Mouse (Mus musculus) midbrain, embryonic 16.5 days (tissue): ENCODE results near the gene Snn. TPM values are rescaled to one million over a fixed set of nuclear protein-coding genes. Genes with fewer than 3 reads are reported as not detected.

Experiments
- ATAC-seq: fragments of 200-750 bp; cut with Nextera tagmentation; 2 replicates; pipeline ENCODE4 v1.8.0; 2017; ENCODE audit warnings: moderate TSS enrichment
- H3K27ac ChIP-seq: fragments of 300-500 bp; sonication (generic); 2 replicates; pipeline ENCODE4 v1.5.1; 2014; ENCODE audit warnings: mild to moderate bottlenecking, low read length, mixed read lengths
- H3K27me3 ChIP-seq: fragments of 300-500 bp; sonication (generic); 2 replicates; pipeline ENCODE4 v1.6.1; 2014; ENCODE audit warnings: low read depth, low read length, mixed read lengths; ENCODE audit not compliant: control insufficient read depth, insufficient read depth
- H3K36me3 ChIP-seq: fragments of 300-500 bp; sonication (generic); 2 replicates; pipeline ENCODE4 v1.6.1; 2014; ENCODE audit warnings: mild to moderate bottlenecking, low read length, moderate library complexity, mixed read lengths; ENCODE audit not compliant: control insufficient read depth, insufficient read depth
- H3K4me1 ChIP-seq: fragments of 300-500 bp; sonication (generic); 2 replicates; pipeline ENCODE4 v1.6.1; 2014; ENCODE audit warnings: mild to moderate bottlenecking, low read length, mixed read lengths; ENCODE audit not compliant: control insufficient read depth, insufficient read depth
- H3K4me2 ChIP-seq: fragments of 300-500 bp; sonication (generic); 2 replicates; pipeline ENCODE4 v1.6.1; 2014; ENCODE audit warnings: mild to moderate bottlenecking, low read length, mixed read lengths
- H3K4me3 ChIP-seq: fragments of 300-500 bp; sonication (generic); 2 replicates; pipeline ENCODE4 v1.5.1; 2014; ENCODE audit warnings: low read depth, mild to moderate bottlenecking, low read length, moderate library complexity, mixed read lengths
- H3K9ac ChIP-seq: fragments of 300-500 bp; sonication (generic); 2 replicates; pipeline ENCODE4 v1.6.1; 2014; ENCODE audit warnings: low read depth, low read length, mixed read lengths
- H3K9me3 ChIP-seq: fragments of 300-500 bp; sonication (generic); replicated peaks from 2 replicates; pipeline ENCODE4 v1.6.1; 2014; ENCODE audit warnings: mild to moderate bottlenecking, low read length, mixed read lengths; ENCODE audit not compliant: control insufficient read depth, poor library complexity, severe bottlenecking
- WGBS: fragments of 180-500 bp; shearing (Covaris S2); extraction: QIAGEN DNeasy Blood & Tissue Kit; methylation state at CpG from one replicate; pipeline ENCODE4 v1.1.7; 2014; 5-methylcytosine and 5-hydroxymethylcytosine counted together
- polyA plus RNA-seq: library from polyadenylated mRNA; unstranded; fragments of >200 nt; fragmentation: Nextera tagmentation; extraction: Ambion mirVana; gene quantifications from 2 replicates; pipeline ENCODE4 v1.2.1, GENCODE M21; 2015

Gene Snn
- polyA plus RNA-seq, 1 experiment from 2014 or later = 134 TPM

DNA sequence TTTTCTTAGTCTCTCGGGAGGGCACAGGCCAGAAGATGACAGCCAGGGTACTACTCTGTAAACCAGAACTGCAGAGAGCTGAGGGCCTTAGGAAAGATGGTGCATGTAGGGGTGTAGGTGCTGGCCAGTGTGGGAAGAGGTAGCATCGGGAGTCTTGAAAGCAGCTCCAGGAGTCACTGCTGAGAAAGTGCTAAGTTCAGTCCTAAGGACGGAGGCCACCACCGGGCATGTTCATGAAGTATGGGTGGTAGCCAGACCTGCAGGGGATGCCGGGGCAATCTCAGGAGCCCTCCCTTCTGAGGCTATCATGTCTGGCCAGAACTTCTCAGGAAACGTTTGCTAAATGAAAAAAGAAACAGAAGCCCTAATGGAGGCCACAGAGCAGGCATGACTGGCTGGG, 8.5 kb downstream of the Snn start:
- ATAC-seq = no peak
- no peaks in the 10 kb centered on the region for H3K9me3 ChIP-seq
- H3K27ac ChIP-seq = no peak overlapping the region
- H3K4me2 ChIP-seq = peak overlapping the region; percentile 73; the same call in 1 of the 2 replicates
- H3K4me1 ChIP-seq = peaks cover 62% of the 10 kb centered on the region
- H3K9ac ChIP-seq = peak overlapping the region; percentile 17; the same call in 1 of the 2 replicates
- no peak overlapping the region for H3K4me3 ChIP-seq
- 75% methylated on average over 6 of the region's 6 CpGs for WGBS
- no peaks in the 10 kb centered on the region for H3K27me3 ChIP-seq
- H3K36me3 ChIP-seq = peaks cover 16% of the 10 kb centered on the region

DNA sequence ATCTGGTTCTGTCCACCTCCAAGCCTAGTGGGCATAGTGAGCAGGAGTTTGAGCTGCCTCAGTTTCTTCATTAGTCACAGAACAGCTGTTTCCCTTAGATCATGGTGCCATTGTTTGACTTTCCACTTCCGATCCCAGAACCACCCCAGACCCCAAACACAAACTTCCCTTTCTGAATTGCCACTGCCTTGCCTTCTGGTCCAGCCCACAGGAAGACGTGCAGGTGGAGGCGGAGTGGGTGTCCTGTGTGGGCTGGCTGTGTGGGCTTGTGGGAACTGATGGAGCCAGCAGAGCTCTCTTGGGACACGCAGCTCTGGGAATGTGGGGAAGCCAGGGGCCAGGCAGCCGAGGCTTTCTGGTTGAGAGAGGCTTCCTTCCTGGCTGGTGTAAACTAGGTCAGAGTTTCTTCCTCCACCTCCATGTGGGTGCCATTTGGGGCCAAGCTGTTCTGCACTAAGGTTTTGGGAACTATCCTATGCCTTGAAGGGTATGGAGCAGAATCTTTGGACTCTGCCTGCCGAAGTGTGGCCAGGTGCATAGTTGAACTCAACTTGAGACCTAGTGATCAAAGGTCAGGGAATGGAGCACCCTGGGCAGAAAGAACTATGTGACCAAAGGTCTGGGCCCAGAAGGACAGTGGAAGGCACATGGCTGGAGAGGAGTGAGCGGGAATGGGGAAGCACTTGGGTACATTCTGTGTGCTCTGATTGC, 9.1 kb downstream of the Snn start:
- Histone ChIP-seq H3K27me3 (no peaks in the 10 kb centered on the region), H3K4me2 (0 out of 2 replicates have a peak overlapping the region, but pooled peaks have one; percentile 15), H3K9me3 (no peaks in the 10 kb centered on the region), H3K36me3 (peaks cover 19% of the 10 kb centered on the region), H3K4me1 (peaks cover 62% of the 10 kb centered on the region), H3K9ac (no peak overlapping the region), H3K27ac (no peak overlapping the region), H3K4me3 (no peak overlapping the region)
- 82% methylated on average over 7 of the region's 7 CpGs for WGBS
- ATAC-seq = no peak

- Histone ChIP-seq H3K36me3 (peaks cover 19% of the 10 kb centered on the region), H3K9ac (no peak overlapping the region), H3K27me3 (no peaks in the 10 kb centered on the region), H3K4me3 (no peak overlapping the region), H3K27ac (no peak overlapping the region), H3K4me1 (peaks cover 56% of the 10 kb centered on the region), H3K4me2 (no peak overlapping the region), H3K9me3 (no peaks in the 10 kb centered on the region)
- ATAC-seq = no peak
- 83% methylated on average over 5 of the region's 5 CpGs for WGBS
Observed at GRCm38 (mm10) chr16:11071176-11071575, 10.4 kb downstream of the Snn start.

DNA sequence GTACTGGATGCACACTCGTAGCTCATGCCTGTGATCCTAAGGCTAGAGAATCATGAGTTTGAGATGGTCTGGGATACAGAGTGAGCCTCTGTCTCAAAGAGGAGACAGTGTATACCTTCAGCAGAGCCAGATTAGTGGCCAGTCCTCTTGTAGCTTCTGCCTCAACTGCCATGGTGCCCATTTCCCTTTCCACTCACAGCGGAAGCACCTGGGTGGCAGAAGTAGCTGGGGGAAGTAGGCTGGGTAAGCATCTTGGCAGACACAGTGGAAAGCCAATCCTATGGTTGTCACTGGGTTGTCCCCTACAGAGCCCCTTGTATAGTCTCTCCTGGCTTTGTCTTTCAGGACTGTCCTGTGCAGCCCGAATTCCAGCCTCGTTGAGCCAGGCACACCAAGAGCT, 11.1 kb downstream of the Snn start:
- Histone ChIP-seq H3K36me3 (peaks cover 23% of the 10 kb centered on the region), H3K27ac (no peak overlapping the region)

GRCm38 (mm10) chr16:11072454-11072853, 11.7 kb downstream of the Snn start:
- H3K4me2 ChIP-seq = no peak overlapping the region
- no peaks in the 10 kb centered on the region for H3K27me3 ChIP-seq
- no peak overlapping the region for H3K4me3 ChIP-seq
- ATAC-seq = no peak
- no peak overlapping the region for H3K9ac ChIP-seq
- no peaks in the 10 kb centered on the region for H3K9me3 ChIP-seq
- WGBS = 79% methylated on average over 8 of the region's 8 CpGs
- H3K27ac ChIP-seq = 0 out of 2 replicates have a peak overlapping the region, but pooled peaks have one; percentile 18
- H3K4me1 ChIP-seq = peaks cover 53% of the 10 kb centered on the region
- peaks cover 23% of the 10 kb centered on the region for H3K36me3 ChIP-seq

More for the DNA sequence above, 11.1 kb downstream of the Snn start:
- Histone ChIP-seq H3K4me1 (peaks cover 56% of the 10 kb centered on the region), H3K4me3 (no peak overlapping the region), H3K9ac (no peak overlapping the region), H3K27me3 (no peaks in the 10 kb centered on the region), H3K4me2 (no peak overlapping the region), H3K9me3 (no peaks in the 10 kb centered on the region)
- 94% methylated on average over 4 of the region's 4 CpGs for WGBS
- no peak for ATAC-seq

- Histone ChIP-seq H3K27me3 (no peaks in the 10 kb centered on the region), H3K9ac (no peak overlapping the region), H3K4me3 (no peak overlapping the region), H3K36me3 (peaks cover 23% of the 10 kb centered on the region), H3K4me2 (no peak overlapping the region), H3K27ac (0 out of 2 replicates have a peak overlapping the region, but pooled peaks have one; percentile 18), H3K4me1 (peaks cover 47% of the 10 kb centered on the region), H3K9me3 (no peaks in the 10 kb centered on the region)
- WGBS = 61% methylated on average over 6 of the region's 6 CpGs
- ATAC-seq = no peak
Observed at GRCm38 (mm10) chr16:11073060-11073459, 12.3 kb downstream of the Snn start.

DNA sequence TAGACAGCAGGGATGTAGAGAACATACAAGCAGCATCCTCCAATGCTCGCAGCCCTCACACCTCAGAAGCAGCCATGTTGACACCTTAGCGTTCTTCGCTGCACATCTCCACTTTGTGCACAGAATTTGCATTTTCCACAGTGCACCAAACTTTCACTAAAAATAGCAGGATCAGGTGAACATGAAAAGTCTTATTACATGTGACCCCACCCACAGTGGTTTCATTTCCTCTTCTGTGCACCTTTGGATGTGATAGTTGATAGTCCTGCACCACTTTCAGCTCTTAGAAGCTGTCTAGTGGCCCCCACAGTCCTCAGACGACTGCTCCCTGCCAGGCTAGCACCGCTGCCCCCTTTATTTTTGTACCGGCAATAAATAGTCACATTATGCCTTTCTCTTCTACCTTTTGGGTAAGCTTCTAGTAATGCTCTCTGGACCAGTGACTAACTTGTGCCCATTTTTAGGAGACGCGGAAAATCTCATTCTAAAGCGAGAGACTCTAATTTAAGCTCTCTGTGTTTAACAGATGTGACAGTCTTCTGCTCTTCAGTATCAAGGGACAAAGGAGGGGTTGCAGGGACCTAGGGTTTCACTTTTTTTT, 17.0 kb downstream of the Snn start:
- Histone ChIP-seq H3K4me2 (no peak overlapping the region), H3K9me3 (no peaks in the 10 kb centered on the region), H3K4me3 (no peak overlapping the region), H3K27me3 (no peaks in the 10 kb centered on the region), H3K27ac (no peak overlapping the region), H3K36me3 (peaks cover 20% of the 10 kb centered on the region), H3K4me1 (peaks cover 12% of the 10 kb centered on the region), H3K9ac (no peak overlapping the region)
- WGBS = 91% methylated on average over 9 of the region's 9 CpGs
- ATAC-seq = no peak

DNA sequence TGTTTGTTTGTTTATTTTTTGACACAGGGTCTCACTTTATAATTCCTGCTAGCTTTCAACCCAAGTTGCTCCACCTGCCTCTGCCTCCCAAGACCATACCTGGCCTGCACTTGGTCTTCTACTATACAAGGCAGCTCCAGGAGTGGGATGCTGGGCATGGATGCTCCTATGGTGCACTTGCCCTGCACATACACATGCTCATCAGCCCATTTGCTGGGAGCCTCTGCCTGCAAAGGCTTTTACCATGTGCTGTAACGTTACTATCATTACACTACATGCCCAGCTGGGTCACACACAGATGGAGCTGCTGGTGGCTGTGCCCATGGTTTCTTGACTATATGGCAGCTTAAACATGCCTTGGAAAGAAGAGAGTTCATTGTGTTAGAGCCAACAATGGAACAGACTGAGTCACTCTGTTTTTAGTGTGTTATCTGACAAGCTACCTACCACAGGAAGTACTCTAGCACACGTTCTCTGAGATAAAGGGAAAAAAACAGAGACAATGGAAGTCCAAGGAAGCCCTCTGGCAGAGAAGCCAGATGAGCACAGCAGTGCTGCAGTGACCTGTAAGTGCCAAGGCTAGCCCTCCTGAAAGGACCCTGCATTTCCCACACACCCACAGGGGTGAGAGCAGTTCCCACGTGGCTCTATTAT, 17.6 kb downstream of the Snn start:
- no peaks in the 10 kb centered on the region for H3K27me3 ChIP-seq
- no peak for ATAC-seq
- H3K27ac ChIP-seq = no peak overlapping the region
- H3K36me3 ChIP-seq = peaks cover 23% of the 10 kb centered on the region
- no peak overlapping the region for H3K4me2 ChIP-seq
- no peak overlapping the region for H3K4me3 ChIP-seq
- H3K4me1 ChIP-seq = peaks cover 6% of the 10 kb centered on the region
- WGBS = 77% methylated on average over 3 of the region's 3 CpGs
- no peaks in the 10 kb centered on the region for H3K9me3 ChIP-seq
- no peak overlapping the region for H3K9ac ChIP-seq

- Histone ChIP-seq H3K4me3 (no peak overlapping the region), H3K4me1 (no peaks in the 10 kb centered on the region), H3K4me2 (no peak overlapping the region), H3K9ac (no peak overlapping the region), H3K27ac (no peak overlapping the region), H3K36me3 (peaks cover 23% of the 10 kb centered on the region), H3K9me3 (no peaks in the 10 kb centered on the region), H3K27me3 (no peaks in the 10 kb centered on the region)
- 93% methylated on average over 8 of the region's 8 CpGs for WGBS
- ATAC-seq = no peak
Observed at GRCm38 (mm10) chr16:11084181-11084580, 23.4 kb downstream of the Snn start.
